Mouse (Mus musculus): ENCODE measurements at regions not wholly inside any gene's neighbourhood (a gene's known extent, or its start where the extent isn't known, plus 50 kb on each side); places are given as distances from the start of the nearest gene placed in this dataset.

DNA sequence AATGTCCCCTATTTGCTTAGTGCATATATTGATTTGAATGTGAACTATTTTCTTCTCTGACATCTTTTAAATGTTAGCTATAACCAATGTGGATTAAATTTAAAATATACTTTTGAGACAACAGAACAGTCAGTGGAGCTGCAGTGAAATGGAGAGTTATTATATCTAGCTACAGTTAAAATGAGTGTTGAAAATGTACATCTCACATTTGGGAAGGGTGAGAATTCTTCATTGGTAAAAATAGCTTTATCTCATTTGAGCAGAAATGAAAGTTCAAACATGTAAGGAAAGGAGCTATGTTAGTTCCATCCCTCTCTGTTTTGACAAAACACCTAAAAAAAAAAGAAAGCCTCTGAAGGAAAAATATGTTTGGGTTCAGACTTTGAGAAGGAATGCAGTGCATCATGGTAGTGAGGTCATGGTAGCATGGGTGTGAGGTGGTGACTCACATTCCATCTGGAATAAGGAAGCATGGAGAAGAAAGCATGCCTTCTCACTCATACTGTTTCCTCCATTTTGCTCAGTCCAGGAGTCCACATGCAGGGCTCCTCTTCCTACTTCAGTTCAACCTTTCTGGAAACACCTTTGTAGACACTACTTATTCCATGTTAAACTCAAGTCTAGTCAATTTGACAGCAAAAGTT, 164.3 kb upstream of the Ddi1 start:
- DNase-seq = no peak
- H3K27ac ChIP-seq (ENCODE audit: low read depth, low read length) = no peak overlapping the region

DNA sequence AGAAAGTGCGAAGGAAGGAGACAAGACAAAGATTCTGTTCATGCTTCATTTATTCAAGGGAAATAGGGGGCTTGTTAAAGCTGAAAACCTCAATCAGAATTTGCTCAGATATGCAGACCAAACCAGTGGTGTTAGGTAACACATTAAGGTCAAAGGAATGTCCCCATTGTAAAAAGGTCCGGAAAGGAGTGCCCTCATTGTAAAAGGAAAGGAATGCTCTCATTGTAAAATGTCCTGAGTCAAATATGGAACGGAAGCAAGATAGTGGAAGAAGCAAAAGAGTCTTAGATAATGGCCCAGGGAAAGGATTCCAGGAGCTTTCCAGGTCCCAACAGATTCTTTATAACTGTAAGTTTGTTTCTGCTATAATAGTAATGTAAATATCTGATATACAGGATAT, 161.2 kb upstream of the Ddi1 start:
- Histone ChIP-seq H3K36me3 (ENCODE audit: insufficient read depth) (no peaks in the 10 kb centered on the region), H3K9ac (no peak overlapping the region), H3K4me3 (ENCODE audit: low read depth, low read length) (no peak overlapping the region), H3K27ac (ENCODE audit: low read depth, low read length) (no peak overlapping the region), H3K4me1 (ENCODE audit: insufficient read depth) (no peaks in the 10 kb centered on the region), H3K9me3 (ENCODE audit: low read length) (no peaks in the 10 kb centered on the region), H3K27me3 (ENCODE audit: insufficient read depth, low read length) (no peaks in the 10 kb centered on the region), H3K4me2 (ENCODE audit: low read depth) (no peak overlapping the region)
- no peak for TF ChIP-seq CTCF (IDR thresholded peaks at IDR 0.05; ENCODE audit: low read depth)
- DNase-seq = no peak
- WGBS = 45% methylated on average over 3 of the region's 3 CpGs
- ATAC-seq = no peak

More for the DNA sequence above, 164.3 kb upstream of the Ddi1 start:
- H3K9ac ChIP-seq = no peak overlapping the region
- no peak overlapping the region for H3K4me3 ChIP-seq (ENCODE audit: low read depth, low read length)
- H3K36me3 ChIP-seq (ENCODE audit: insufficient read depth) = no peaks in the 10 kb centered on the region
- H3K4me1 ChIP-seq (ENCODE audit: insufficient read depth) = no peaks in the 10 kb centered on the region
- H3K9me3 ChIP-seq (ENCODE audit: low read length) = no peaks in the 10 kb centered on the region
- H3K4me2 ChIP-seq (ENCODE audit: low read depth) = no peak overlapping the region
- peak; percentile 40 for ATAC-seq
- no peak for TF ChIP-seq CTCF (IDR thresholded peaks at IDR 0.05; ENCODE audit: low read depth)
- no peaks in the 10 kb centered on the region for H3K27me3 ChIP-seq (ENCODE audit: insufficient read depth, low read length)

DNA sequence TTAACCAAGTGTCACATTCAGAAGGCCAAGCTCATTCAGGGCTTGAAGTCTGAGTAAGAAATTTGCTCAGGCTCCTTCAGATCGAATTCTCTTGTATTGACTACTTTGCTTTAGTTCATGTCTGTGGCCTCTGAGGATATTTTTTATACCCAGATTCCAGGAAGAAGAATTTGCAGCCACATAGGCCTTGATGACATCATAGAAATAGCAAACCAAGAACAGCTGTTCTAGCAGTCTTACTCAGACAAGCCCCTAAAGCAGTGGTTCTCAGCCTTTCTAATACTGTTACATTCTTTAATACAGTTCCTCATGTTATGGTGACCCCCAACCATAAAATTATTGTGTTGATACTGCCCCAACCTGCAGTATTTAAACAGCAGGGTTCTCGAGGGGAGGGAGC, 160.8 kb upstream of the Ddi1 start:
- Histone ChIP-seq H3K27ac (ENCODE audit: low read depth, low read length) (no peak overlapping the region), H3K9me3 (ENCODE audit: low read length) (no peaks in the 10 kb centered on the region), H3K9ac (no peak overlapping the region), H3K4me3 (ENCODE audit: low read depth, low read length) (no peak overlapping the region), H3K4me2 (ENCODE audit: low read depth) (no peak overlapping the region), H3K4me1 (ENCODE audit: insufficient read depth) (no peaks in the 10 kb centered on the region), H3K36me3 (ENCODE audit: insufficient read depth) (no peaks in the 10 kb centered on the region), H3K27me3 (ENCODE audit: insufficient read depth, low read length) (no peaks in the 10 kb centered on the region)
- TF ChIP-seq CTCF (IDR thresholded peaks at IDR 0.05; ENCODE audit: low read depth) = no peak
- 55% methylated on average over 2 of the region's 2 CpGs for WGBS
- DNase-seq (no peak), ATAC-seq (no peak)

Measured in forebrain, postnatal 0 days (tissue).